Mouse (Mus musculus): ENCODE measurements around the gene Gm10330.
"Not testable (repeated sequence)": the region's sequence is repeated elsewhere in the genome, so short reads cannot be mapped to it uniquely, and the experiment has no call there.

Gm10330 gene

GRCm38 (mm10) chr12:23780165-23780564 lies at the start of gene Gm10330:
TSS of gene Gm10330 (minus strand) at chr12:23780265.
- in situ Hi-C loops (cut with MboI; ENCODE audit: low pct_unique_long_range_greater_than_20kb in 1 of 2, low sequenced_read_pairs in 2 of 2, unreplicated experiment in 1 of 2) = not testable (repeated sequence)

GRCm38 (mm10) chr12:23800776-23801175 lies 20.7 kb upstream of the Gm10330 start:
- in situ Hi-C loops (cut with MboI; ENCODE audit: low pct_unique_long_range_greater_than_20kb in 1 of 2, low sequenced_read_pairs in 2 of 2, unreplicated experiment in 1 of 2) = not testable (repeated sequence)

- in situ Hi-C loops (cut with MboI; ENCODE audit: low pct_unique_long_range_greater_than_20kb in 1 of 2, low sequenced_read_pairs in 2 of 2, unreplicated experiment in 1 of 2) = not testable (repeated sequence)
These were observed 20.3 kb upstream of the Gm10330 start for GRCm38 (mm10) chr12:23800366-23800765.

Measured in mouse embryonic stem cell (cell line).